ENCODE assay signal across 8 mouse cellular contexts in genomic region chr11:97018583-97019344, GRCm38 (mm10). TPM values are rescaled to one million over a fixed set of nuclear protein-coding genes. Genes with fewer than 3 reads are reported as not detected.
DNase-seq lines count a peak whose midpoint lies in the region; ATAC-seq and TF ChIP-seq lines count a peak whose summit lies in the region.

No protein-coding gene starts in this region.

- WGBS in kidney, embryonic 15.5 days = under 1% methylated on average over 52 of the region's 68 CpGs
- WGBS in intestine, embryonic 16.5 days = 1% methylated on average over 64 of the region's 68 CpGs
- under 1% methylated on average over 51 of the region's 68 CpGs for WGBS in midbrain, postnatal 0 days

- peak overlapping the region; percentile 35; the same call in 1 of the 2 replicates for H3K9ac ChIP-seq in kidney, embryonic 15.5 days
- H3K9ac ChIP-seq in intestine, embryonic 16.5 days (ENCODE audit: low read depth, low read length) = peak overlapping the region; percentile 64
- H3K9ac ChIP-seq in midbrain, postnatal 0 days (replicated peaks; ENCODE audit: low read length, poor library complexity, severe bottlenecking) = no peak overlapping the region; the same call in 1 of the 2 replicates

- H3K27ac ChIP-seq in kidney, embryonic 15.5 days = no peak overlapping the region
- H3K27ac ChIP-seq in intestine, embryonic 16.5 days (ENCODE audit: low read length) = no peak overlapping the region
- H3K27ac ChIP-seq in midbrain, postnatal 0 days (ENCODE audit: low read depth, low read length) = no peak overlapping the region

- ATAC-seq in kidney, embryonic 15.5 days (replicated peaks; ENCODE audit: low FRiP score) = 0 out of 2 replicates have a peak, but pooled peaks have one; percentile 14
- ATAC-seq in intestine, embryonic 16.5 days = peak; percentile 36
- ATAC-seq in midbrain, postnatal 0 days (ENCODE audit: low FRiP score) = no peak

- TF ChIP-seq CTCF in midbrain, postnatal 0 days (IDR thresholded peaks at IDR 0.05) = no peak

- peak overlapping the region; percentile 72 for H3K4me2 ChIP-seq in kidney, embryonic 15.5 days
- H3K4me2 ChIP-seq in intestine, embryonic 16.5 days (ENCODE audit: low read depth, low read length) = peak overlapping the region; percentile 76
- peak overlapping the region; percentile 44 for H3K4me2 ChIP-seq in midbrain, postnatal 0 days (ENCODE audit: low read depth, low read length, poor library complexity, severe bottlenecking)

- peaks cover 96% of the 10 kb centered on the region for H3K27me3 ChIP-seq in kidney, embryonic 15.5 days
- peaks cover 66% of the 10 kb centered on the region for H3K27me3 ChIP-seq in intestine, embryonic 16.5 days (replicated peaks; ENCODE audit: control insufficient read depth, insufficient read depth, low read length)
- peaks cover 81% of the 10 kb centered on the region for H3K27me3 ChIP-seq in midbrain, postnatal 0 days (ENCODE audit: insufficient read depth, low read length)

- peak overlapping the region; percentile 44 for H3K4me3 ChIP-seq in kidney, embryonic 15.5 days (replicated peaks)
- peak overlapping the region; percentile 46 for H3K4me3 ChIP-seq in intestine, embryonic 16.5 days (ENCODE audit: low read length)
- peak overlapping the region; percentile 32; the same call in 1 of the 2 replicates for H3K4me3 ChIP-seq in midbrain, postnatal 0 days (ENCODE audit: low read depth, low read length)

- peaks cover 51% of the 10 kb centered on the region for H3K4me1 ChIP-seq in kidney, embryonic 15.5 days
- H3K4me1 ChIP-seq in intestine, embryonic 16.5 days (ENCODE audit: control insufficient read depth, insufficient read depth, low read length) = peaks cover 35% of the 10 kb centered on the region
- H3K4me1 ChIP-seq in midbrain, postnatal 0 days (ENCODE audit: insufficient read depth, low read length) = peaks cover 6% of the 10 kb centered on the region; the same call in 1 of the 2 replicates

- H3K9me3 ChIP-seq in kidney, embryonic 15.5 days (replicated peaks) = no peaks in the 10 kb centered on the region
- H3K9me3 ChIP-seq in intestine, embryonic 16.5 days (ENCODE audit: control insufficient read depth, low read length) = no peaks in the 10 kb centered on the region
- no peaks in the 10 kb centered on the region for H3K9me3 ChIP-seq in midbrain, postnatal 0 days (ENCODE audit: low read length)

- H3K36me3 ChIP-seq in kidney, embryonic 15.5 days = no peaks in the 10 kb centered on the region
- no peaks in the 10 kb centered on the region for H3K36me3 ChIP-seq in intestine, embryonic 16.5 days (ENCODE audit: control insufficient read depth, insufficient read depth, low read length)
- H3K36me3 ChIP-seq in midbrain, postnatal 0 days (ENCODE audit: insufficient read depth, low read length) = no peaks in the 10 kb centered on the region

- DNase-seq in kidney, adult 8-10 months = no peak
- DNase-seq in embryo, embryonic 10.5 days (ENCODE audit: low spot score) = peak; percentile 41
- no peak for DNase-seq in midbrain, postnatal 0 days (ENCODE audit: low spot score)
- DNase-seq in layer of hippocampus, postnatal 14 days (ENCODE audit: low spot score in 2 of 2) = no peak
- DNase-seq in left cerebral cortex, adult 8-10 months (ENCODE audit: low spot score in 2 of 2) = no peak
- DNase-seq in frontal cortex, postnatal 25 days (ENCODE audit: low spot score in 2 of 2) = no peak

RNA-seq across cellular contexts. Expression of gene Sp6, which starts 5.6 kb away (rescaled TPM):
- 1.4 and 1.5 TPM in 2 replicates for polyA plus RNA-seq in kidney, embryonic 15.5 days (2015; fragmentation: Nextera tagmentation; extraction: Ambion mirVana)
- not detected in 2 replicates for polyA plus RNA-seq in intestine, embryonic 16.5 days (2015; fragmentation: Nextera tagmentation; extraction: Ambion mirVana)
- total RNA-seq in midbrain, postnatal 0 days (2014; rRNA removed) = 0.33 and 1.1 TPM in 2 replicates
- 0.43 and 0.51 TPM in 2 replicates for polyA plus RNA-seq in midbrain, postnatal 0 days (2015; fragmentation: Nextera tagmentation; extraction: Ambion mirVana)
- 1 to 10 TPM in 1 of 2 experiments, under 1 TPM in 1; 0.81 to 1.1 TPM for total RNA-seq in layer of hippocampus, postnatal 14 days (2021)
- 1 to 10 TPM; 1.1 to 2.0 (median 1.3) TPM for total RNA-seq in left cerebral cortex, adult 8-10 months (2022)

RNA-seq across cellular contexts. Expression of gene Scrn2, which starts 11.0 kb away (rescaled TPM):
- polyA plus RNA-seq in kidney, embryonic 15.5 days (2015; fragmentation: Nextera tagmentation; extraction: Ambion mirVana) = 38.2 and 38.8 TPM in 2 replicates
- 25.5 and 26.9 TPM in 2 replicates for polyA plus RNA-seq in intestine, embryonic 16.5 days (2015; fragmentation: Nextera tagmentation; extraction: Ambion mirVana)
- total RNA-seq in midbrain, postnatal 0 days (2014; rRNA removed) = 19.6 and 22.3 TPM in 2 replicates
- polyA plus RNA-seq in midbrain, postnatal 0 days (2015; fragmentation: Nextera tagmentation; extraction: Ambion mirVana) = 11.1 and 11.9 TPM in 2 replicates
- 1 to 10 TPM; 4.8 to 6.3 TPM for total RNA-seq in layer of hippocampus, postnatal 14 days (2021)
- total RNA-seq in left cerebral cortex, adult 8-10 months (2022) = 1 to 10 TPM; 5.0 to 6.1 (median 5.4) TPM

RNA-seq across cellular contexts. Expression of gene Lrrc46, which starts 22.4 kb away (rescaled TPM):
- polyA plus RNA-seq in kidney, embryonic 15.5 days (2015; fragmentation: Nextera tagmentation; extraction: Ambion mirVana) = 1.0 and 1.5 TPM in 2 replicates
- 0.29 and 0.37 TPM in 2 replicates for polyA plus RNA-seq in intestine, embryonic 16.5 days (2015; fragmentation: Nextera tagmentation; extraction: Ambion mirVana)
- 1.4 and 2.7 TPM in 2 replicates for total RNA-seq in midbrain, postnatal 0 days (2014; rRNA removed)
- 2.4 and 3.3 TPM in 2 replicates for polyA plus RNA-seq in midbrain, postnatal 0 days (2015; fragmentation: Nextera tagmentation; extraction: Ambion mirVana)
- total RNA-seq in layer of hippocampus, postnatal 14 days (2021) = under 1 TPM; 0.74 to 0.86 TPM
- total RNA-seq in left cerebral cortex, adult 8-10 months (2022) = under 1 TPM in 3 of 4 experiments, not detected in 1; 0.28 to 0.91 (median 0.72) TPM

RNA-seq across cellular contexts. Expression of gene Mrpl10, which starts 22.6 kb away (rescaled TPM):
- 90.0 and 91.3 TPM in 2 replicates for polyA plus RNA-seq in kidney, embryonic 15.5 days (2015; fragmentation: Nextera tagmentation; extraction: Ambion mirVana)
- polyA plus RNA-seq in intestine, embryonic 16.5 days (2015; fragmentation: Nextera tagmentation; extraction: Ambion mirVana) = 85.4 and 93.0 TPM in 2 replicates
- total RNA-seq in midbrain, postnatal 0 days (2014; rRNA removed) = 42.1 and 67.7 TPM in 2 replicates
- polyA plus RNA-seq in midbrain, postnatal 0 days (2015; fragmentation: Nextera tagmentation; extraction: Ambion mirVana) = 56.6 and 63.7 TPM in 2 replicates
- total RNA-seq in layer of hippocampus, postnatal 14 days (2021) = 10 to 100 TPM; 81.9 to 84.1 TPM
- total RNA-seq in left cerebral cortex, adult 8-10 months (2022) = 10 to 100 TPM; 72.0 to 83.9 (median 75.5) TPM

RNA-seq across cellular contexts. Expression of gene Osbpl7, which starts 31.7 kb away (rescaled TPM):
- polyA plus RNA-seq in kidney, embryonic 15.5 days (2015; fragmentation: Nextera tagmentation; extraction: Ambion mirVana) = 8.8 and 12.7 TPM in 2 replicates
- polyA plus RNA-seq in intestine, embryonic 16.5 days (2015; fragmentation: Nextera tagmentation; extraction: Ambion mirVana) = 12.4 and 12.6 TPM in 2 replicates
- 12.6 and 14.6 TPM in 2 replicates for total RNA-seq in midbrain, postnatal 0 days (2014; rRNA removed)
- 10.7 and 13.9 TPM in 2 replicates for polyA plus RNA-seq in midbrain, postnatal 0 days (2015; fragmentation: Nextera tagmentation; extraction: Ambion mirVana)
- 10 to 100 TPM; 15.1 to 16.2 TPM for total RNA-seq in layer of hippocampus, postnatal 14 days (2021)
- total RNA-seq in left cerebral cortex, adult 8-10 months (2022) = 10 to 100 TPM; 14.1 to 19.1 (median 15.4) TPM
